Mouse (Mus musculus) retina, adult 2 months (tissue): ENCODE data around the gene Snrnp25.

Source experiments
- DNase-seq: peaks from one replicate; pipeline ENCODE4 v3.0.0-alpha.2; 2012; ENCODE audit warnings: low read depth, low spot score

The Snrnp25 gene

GRCm38 (mm10) chr11:32205058-32205873, at the start of gene Snrnp25:
TSS of gene Snrnp25 (plus strand) at chr11:32205415.
- DNase-seq = peak; percentile 91

GRCm38 (mm10) chr11:32156854-32157630, 48.2 kb upstream of the Snrnp25 start:
- DNase-seq = no peak

GRCm38 (mm10) chr11:32157791-32158594, 47.2 kb upstream of the Snrnp25 start:
- no peak for DNase-seq

- no peak for DNase-seq
Observed at GRCm38 (mm10) chr11:32159176-32159575, 46.0 kb upstream of the Snrnp25 start.

GRCm38 (mm10) chr11:32160341-32160740, 44.9 kb upstream of the Snrnp25 start:
- DNase-seq = no peak

GRCm38 (mm10) chr11:32161500-32161899, 43.7 kb upstream of the Snrnp25 start:
- no peak for DNase-seq

- peak; percentile 29 for DNase-seq
Observed at GRCm38 (mm10) chr11:32161922-32162804, 43.1 kb upstream of the Snrnp25 start.

GRCm38 (mm10) chr11:32166683-32167082, 38.5 kb upstream of the Snrnp25 start:
- no peak for DNase-seq

- DNase-seq = no peak
Observed at GRCm38 (mm10) chr11:32178506-32178905, 26.7 kb upstream of the Snrnp25 start.

- DNase-seq = no peak
Observed at GRCm38 (mm10) chr11:32181246-32181645, 24.0 kb upstream of the Snrnp25 start.

GRCm38 (mm10) chr11:32181973-32182868, 23.0 kb upstream of the Snrnp25 start:
- peak; percentile 56 for DNase-seq

- DNase-seq = no peak
Observed at GRCm38 (mm10) chr11:32184469-32184868, 20.7 kb upstream of the Snrnp25 start.

GRCm38 (mm10) chr11:32186031-32186430, 19.2 kb upstream of the Snrnp25 start:
- DNase-seq = no peak

GRCm38 (mm10) chr11:32187256-32187655, 18.0 kb upstream of the Snrnp25 start:
- DNase-seq = no peak

- DNase-seq = no peak
Observed at GRCm38 (mm10) chr11:32188881-32189280, 16.3 kb upstream of the Snrnp25 start.

GRCm38 (mm10) chr11:32189434-32189833, 15.8 kb upstream of the Snrnp25 start:
- no peak for DNase-seq

GRCm38 (mm10) chr11:32190119-32190518, 15.1 kb upstream of the Snrnp25 start:
- no peak for DNase-seq

- DNase-seq = no peak
Observed at GRCm38 (mm10) chr11:32190603-32191110, 14.6 kb upstream of the Snrnp25 start.

GRCm38 (mm10) chr11:32193156-32193555, 12.1 kb upstream of the Snrnp25 start:
- no peak for DNase-seq

GRCm38 (mm10) chr11:32194086-32194485, 11.1 kb upstream of the Snrnp25 start:
- no peak for DNase-seq
